In the genomic region with DNA sequence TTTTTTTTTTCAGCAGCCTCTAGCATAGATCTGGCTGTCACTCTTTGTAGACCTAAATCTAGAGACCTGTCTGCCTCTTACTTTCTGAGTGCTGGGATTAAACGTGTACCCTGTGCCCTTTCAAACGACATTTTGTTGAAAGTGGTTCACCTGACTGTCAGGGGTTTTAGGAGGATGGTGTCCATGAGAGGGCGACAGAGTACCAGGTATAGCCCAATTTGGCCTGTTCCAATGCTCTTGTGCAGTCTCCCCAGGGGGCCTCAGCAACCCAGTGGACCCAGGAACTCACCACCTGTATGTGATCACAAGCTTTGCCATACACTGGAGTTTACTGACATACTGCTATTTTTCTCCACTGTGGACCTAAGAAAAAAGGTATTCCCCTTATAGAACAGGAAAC, we compare ENCODE assay signal across 8 mouse cellular contexts. TPM values are rescaled to one million over a fixed set of nuclear protein-coding genes. Genes with fewer than 3 reads are reported as not detected.
DNase-seq lines count a peak whose midpoint lies in the region.

No protein-coding gene starts in this region.

- peak; percentile 61 for DNase-seq in gastrocnemius, adult 18-20 months (ENCODE audit: low spot score)
- no peak for DNase-seq in gastrocnemius, postnatal 25 days
- DNase-seq in urinary bladder, adult 2 months (ENCODE audit: low spot score): peak; percentile 30
- no peak for DNase-seq in urinary bladder, postnatal 10 days (ENCODE audit: low spot score)
- peak; percentile 49 for DNase-seq in embryo, embryonic 11 days
- peak; percentile 44 to 84 for DNase-seq in kidney, postnatal 36 days
- DNase-seq in lung, postnatal 25 days (ENCODE audit: low spot score): peak; percentile 46
- peak; percentile 46 for DNase-seq in urinary bladder, postnatal 25 days (ENCODE audit: low spot score)

RNA-seq across cellular contexts. Expression of a gene that starts 23.1 kb away (rescaled TPM):
- total RNA-seq in gastrocnemius, adult 18-20 months (2021): under 1 TPM; 0.66 to 0.87 TPM
- 1 to 10 TPM; 1.2 to 2.2 TPM for total RNA-seq in gastrocnemius, postnatal 25 days (2021)
- polyA plus RNA-seq in urinary bladder, adult 2 months (2012; rRNA removed): 7.4 and 10.7 TPM in 2 replicates

RNA-seq across cellular contexts. Expression of a gene that starts 39.1 kb away (rescaled TPM):
- 1 to 10 TPM; 5.0 to 5.3 TPM for total RNA-seq in gastrocnemius, adult 18-20 months (2021)
- 1 to 10 TPM; 4.0 to 7.4 TPM for total RNA-seq in gastrocnemius, postnatal 25 days (2021)
- polyA plus RNA-seq in urinary bladder, adult 2 months (2012; rRNA removed): 24.1 and 24.2 TPM in 2 replicates

Comparison
In these comparisons a context has a peak if more than half of its experiments do, and no peak if none do; other contexts are left out.
1. DNase-seq: peak in gastrocnemius, adult 18-20 months (single experiment), urinary bladder, adult 2 months (single experiment), embryo, embryonic 11 days (single experiment), kidney, postnatal 36 days (2 of 2), lung, postnatal 25 days (single experiment) and urinary bladder, postnatal 25 days (single experiment); none in gastrocnemius, postnatal 25 days (single experiment) and urinary bladder, postnatal 10 days (single experiment).